Mouse (Mus musculus): ENCODE measurements around the gene Rnf187.

- TF ChIP-seq POLR2A (IDR thresholded peaks at IDR 0.05; ENCODE audit: low read depth, low read length), result peak; percentile 63; the same call in 1 of the 2 replicates
- TF ChIP-seq ZNF384 (IDR thresholded peaks at IDR 0.05; ENCODE audit: low read depth, low read length), result no peak
- TF ChIP-seq MAX (IDR thresholded peaks at IDR 0.05; ENCODE audit: low read length), result no peak
- TF ChIP-seq SIN3A (IDR thresholded peaks at IDR 0.05; ENCODE audit: low read length), result no peak
- peak; percentile 85 to 94 for TF ChIP-seq CTCF (conservative IDR thresholded peaks at IDR 0.05 in 1 of 2, IDR thresholded peaks at IDR 0.05 in 1 of 2; ENCODE audit: low read depth in 2 of 2, low read length in 2 of 2)
- no peak for TF ChIP-seq ZMIZ1 (IDR thresholded peaks at IDR 0.05; ENCODE audit: low read depth, low read length)
- no peak for TF ChIP-seq E2F4 (IDR thresholded peaks at IDR 0.05; ENCODE audit: insufficient replicate concordance, low read depth, low read length)
- peak; percentile 62; the same call in 1 of the 2 replicates for TF ChIP-seq ETS1 (conservative IDR thresholded peaks at IDR 0.05; ENCODE audit: low read depth, low read length)
- no peak for TF ChIP-seq EP300 (IDR thresholded peaks at IDR 0.05; ENCODE audit: low read length)
- TF ChIP-seq CHD1 (IDR thresholded peaks at IDR 0.05; ENCODE audit: low read depth, low read length), result no peak
- peak; percentile 77 for TF ChIP-seq CHD2 (IDR thresholded peaks at IDR 0.05; ENCODE audit: low read length)
- TF ChIP-seq RCOR1 (conservative IDR thresholded peaks at IDR 0.05; ENCODE audit: low read depth, low read length), result no peak
These were observed 10.7 kb downstream of the Rnf187 start for GRCm38 (mm10) chr11:58927790-58928651.
